Mouse (Mus musculus): ENCODE measurements at regions not wholly inside any gene's neighbourhood (a gene's known extent, or its start where the extent isn't known, plus 50 kb on each side); places are given as distances from the start of the nearest gene placed in this dataset.
A peak's percentile ranks its signal among the peaks of the same experiment; 100 is the strongest.

GRCm38 (mm10) chr16:30000166-30000565, 64.0 kb upstream of the Hes1 start:
- no peak for TF ChIP-seq POLR2A (IDR thresholded peaks at IDR 0.05; ENCODE audit: extremely low read depth, insufficient read depth, low read length)
- TF ChIP-seq CTCF (IDR thresholded peaks at IDR 0.05; ENCODE audit: extremely low read depth, insufficient read depth, low read length), result no peak
- H3K27ac ChIP-seq (ENCODE audit: insufficient read depth, low read length), result no peak overlapping the region
- no peaks in the 10 kb centered on the region for H3K4me1 ChIP-seq (ENCODE audit: control insufficient read depth, insufficient read depth, low read length)
- H3K4me3 ChIP-seq (ENCODE audit: insufficient read depth, low read length), result no peak overlapping the region

DNA sequence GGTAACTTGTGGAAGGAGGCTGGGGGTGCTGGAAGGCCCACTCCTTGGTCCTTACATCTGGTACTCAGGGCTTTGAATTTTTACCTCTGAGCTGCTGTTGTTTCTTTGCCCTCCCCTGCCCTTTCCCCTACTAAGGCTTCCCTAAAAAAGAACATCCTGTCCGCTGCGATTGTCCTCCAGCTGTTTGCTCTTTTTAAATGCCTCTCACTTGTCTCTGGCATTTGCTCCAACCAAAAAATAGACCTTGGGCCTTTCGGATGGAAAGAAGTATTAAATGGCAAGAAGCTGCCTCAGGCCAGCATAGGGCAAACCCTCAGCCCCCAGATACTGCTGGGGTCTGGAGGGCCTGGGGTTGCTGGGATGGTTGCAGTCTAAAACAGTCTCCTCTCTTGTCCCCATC, 59.1 kb upstream of the Hes1 start:
- Histone ChIP-seq H3K27ac (ENCODE audit: insufficient read depth, low read length) (no peak overlapping the region), H3K4me1 (ENCODE audit: control insufficient read depth, insufficient read depth, low read length) (peaks cover 3% of the 10 kb centered on the region; the same call in 1 of the 2 replicates), H3K4me3 (ENCODE audit: insufficient read depth, low read length) (no peak overlapping the region)
- TF ChIP-seq POLR2A (IDR thresholded peaks at IDR 0.05; ENCODE audit: extremely low read depth, insufficient read depth, low read length) (no peak), CTCF (IDR thresholded peaks at IDR 0.05; ENCODE audit: extremely low read depth, insufficient read depth, low read length) (no peak)

- no peak for TF ChIP-seq POLR2A (IDR thresholded peaks at IDR 0.05; ENCODE audit: extremely low read depth, insufficient read depth, low read length)
- no peak for TF ChIP-seq CTCF (IDR thresholded peaks at IDR 0.05; ENCODE audit: extremely low read depth, insufficient read depth, low read length)
- Histone ChIP-seq H3K4me3 (ENCODE audit: insufficient read depth, low read length) (no peak overlapping the region), H3K4me1 (ENCODE audit: control insufficient read depth, insufficient read depth, low read length) (peaks cover 3% of the 10 kb centered on the region; the same call in 1 of the 2 replicates), H3K27ac (ENCODE audit: insufficient read depth, low read length) (no peak overlapping the region)
These were observed 57.4 kb upstream of the Hes1 start for GRCm38 (mm10) chr16:30006826-30007225.

- no peak for TF ChIP-seq CTCF (IDR thresholded peaks at IDR 0.05; ENCODE audit: extremely low read depth, insufficient read depth, low read length)
- 0 out of 2 replicates have a peak, but pooled peaks have one; percentile 30 for TF ChIP-seq POLR2A (IDR thresholded peaks at IDR 0.05; ENCODE audit: extremely low read depth, insufficient read depth, low read length)
- H3K27ac ChIP-seq (ENCODE audit: insufficient read depth, low read length), result peak overlapping the region; percentile 7
- H3K4me3 ChIP-seq (ENCODE audit: insufficient read depth, low read length), result peak overlapping the region; percentile 22
- H3K4me1 ChIP-seq (ENCODE audit: control insufficient read depth, insufficient read depth, low read length), result peaks cover 3% of the 10 kb centered on the region; the same call in 1 of the 2 replicates
These were observed 55.5 kb upstream of the Hes1 start for GRCm38 (mm10) chr16:30008451-30009357.

DNA sequence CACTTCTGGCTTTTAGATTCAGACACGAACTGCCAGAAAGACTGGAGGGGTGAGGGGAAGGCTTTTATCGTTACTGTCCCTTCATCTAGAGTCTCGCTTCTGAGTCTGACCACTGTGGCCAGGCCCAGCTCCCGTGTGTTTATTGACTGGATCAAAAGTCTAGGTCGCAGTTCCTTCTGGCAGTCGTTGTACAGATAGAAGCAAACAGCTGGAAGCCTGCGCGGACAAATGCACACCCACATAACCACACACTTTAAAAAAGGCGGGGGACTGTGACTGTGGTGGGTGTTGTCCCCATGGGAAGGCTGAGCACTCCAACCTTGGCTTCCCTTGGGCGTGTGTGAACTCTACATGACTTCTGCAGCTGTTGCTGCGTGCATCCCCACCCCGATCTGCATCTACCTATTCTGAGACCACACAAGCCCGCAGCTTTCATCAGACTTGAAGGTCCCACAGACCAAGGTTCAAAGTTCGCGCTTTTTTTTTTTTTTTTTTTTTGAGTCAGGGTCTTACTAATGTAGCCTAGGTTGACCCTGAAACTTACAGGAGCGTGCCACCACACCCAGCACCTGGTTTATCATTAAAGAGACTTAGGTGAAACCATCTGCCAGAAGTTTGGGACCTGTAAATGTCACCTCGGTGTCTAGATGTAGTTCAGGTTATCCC, 54.5 kb upstream of the Hes1 start:
- H3K27ac ChIP-seq (ENCODE audit: insufficient read depth, low read length), result no peak overlapping the region
- TF ChIP-seq CTCF (IDR thresholded peaks at IDR 0.05; ENCODE audit: extremely low read depth, insufficient read depth, low read length), result no peak
- no peak for TF ChIP-seq POLR2A (IDR thresholded peaks at IDR 0.05; ENCODE audit: extremely low read depth, insufficient read depth, low read length)
- H3K4me1 ChIP-seq (ENCODE audit: control insufficient read depth, insufficient read depth, low read length), result peaks cover 3% of the 10 kb centered on the region; the same call in 1 of the 2 replicates
- H3K4me3 ChIP-seq (ENCODE audit: insufficient read depth, low read length), result peak overlapping the region; percentile 22; the same call in 1 of the 2 replicates

GRCm38 (mm10) chr16:30013123-30013522, 51.1 kb upstream of the Hes1 start:
- TF ChIP-seq POLR2A (IDR thresholded peaks at IDR 0.05; ENCODE audit: extremely low read depth, insufficient read depth, low read length) (no peak), CTCF (IDR thresholded peaks at IDR 0.05; ENCODE audit: extremely low read depth, insufficient read depth, low read length) (no peak)
- Histone ChIP-seq H3K4me3 (ENCODE audit: insufficient read depth, low read length) (no peak overlapping the region), H3K27ac (ENCODE audit: insufficient read depth, low read length) (no peak overlapping the region), H3K4me1 (ENCODE audit: control insufficient read depth, insufficient read depth, low read length) (peaks cover 3% of the 10 kb centered on the region; the same call in 1 of the 2 replicates)

- no peak overlapping the region for H3K4me3 ChIP-seq (ENCODE audit: insufficient read depth, low read length)
- H3K4me1 ChIP-seq (ENCODE audit: control insufficient read depth, insufficient read depth, low read length), result no peaks in the 10 kb centered on the region
- TF ChIP-seq CTCF (IDR thresholded peaks at IDR 0.05; ENCODE audit: extremely low read depth, insufficient read depth, low read length) (no peak), POLR2A (IDR thresholded peaks at IDR 0.05; ENCODE audit: extremely low read depth, insufficient read depth, low read length) (no peak)
- no peak overlapping the region for H3K27ac ChIP-seq (ENCODE audit: insufficient read depth, low read length)
These were observed 50.2 kb upstream of the Hes1 start for GRCm38 (mm10) chr16:30013943-30014342.

All from cortical plate, adult 2 months (tissue).